Mouse (Mus musculus) liver, embryonic 14.5 days (tissue): ENCODE measurements around the gene Cd4. TPM values are rescaled to one million over a fixed set of nuclear protein-coding genes. Genes with fewer than 3 reads are reported as not detected.

ENCODE experiments used
- ATAC-seq: fragments of 200-750 bp; cut with Nextera tagmentation; 2 replicates; pipeline ENCODE4 v1.8.0; 2017; ENCODE audit warnings: moderate number of reproducible peaks, mild to moderate bottlenecking, moderate library complexity; ENCODE audit not compliant: insufficient read depth
- DNase-seq, 3 experiments: peaks; one replicate each; pipeline ENCODE4 v3.0.0-alpha.2; 2012 to 2013; ENCODE audit warnings: low read depth in 3 of 3, low spot score in 3 of 3
- H3K27ac ChIP-seq: fragments of 300-500 bp; sonication (generic); 2 replicates; pipeline ENCODE4 v1.5.1; 2014; ENCODE audit warnings: moderate library complexity, mild to moderate bottlenecking, control low read depth, inconsistent platforms
- H3K27me3 ChIP-seq: fragments of 300-500 bp; sonication (generic); 2 replicates; pipeline ENCODE4 v1.6.1; 2014; ENCODE audit warnings: mild to moderate bottlenecking, low read length, moderate library complexity; ENCODE audit not compliant: control insufficient read depth, insufficient read depth
- H3K36me3 ChIP-seq: fragments of 300-500 bp; sonication (generic); replicated peaks from 2 replicates; pipeline ENCODE4 v1.6.1; 2014; ENCODE audit warnings: low read depth; ENCODE audit not compliant: control insufficient read depth, insufficient read depth
- H3K4me1 ChIP-seq, 2 experiments: fragments of 200-500 bp in 1 of 2; fragments of 300-500 bp in 1 of 2; sonication (generic) in 1 of 2; replicated peaks; 2 replicates each; pipeline ENCODE4 v1.6.1; 2012 to 2014; ENCODE audit warnings: antibody characterized with exemption in 1 of 2, inconsistent platforms in 1 of 2, low read length in 1 of 2; ENCODE audit not compliant: control insufficient read depth in 2 of 2, insufficient read depth in 2 of 2
- H3K4me2 ChIP-seq: fragments of 300-500 bp; sonication (generic); 2 replicates; pipeline ENCODE4 v1.6.1; 2014; ENCODE audit warnings: low read depth, mild to moderate bottlenecking, control low read depth, moderate library complexity
- H3K4me3 ChIP-seq, 2 experiments: fragments of 200-500 bp in 1 of 2; fragments of 300-500 bp in 1 of 2; sonication (generic) in 1 of 2; 2 replicates each; pipeline ENCODE4 v1.5.1; 2012 to 2014; ENCODE audit warnings: low read depth in 2 of 2, low read length in 2 of 2, mild to moderate bottlenecking in 2 of 2, control low read depth in 1 of 2, inconsistent platforms in 1 of 2, moderate library complexity in 1 of 2; ENCODE audit not compliant: insufficient read depth in 1 of 2
- H3K9ac ChIP-seq: fragments of 300-500 bp; sonication (generic); replicated peaks from 2 replicates; pipeline ENCODE4 v1.6.1; 2014; ENCODE audit warnings: mild to moderate bottlenecking, control low read depth, moderate library complexity
- H3K9me3 ChIP-seq: fragments of 300-500 bp; sonication (generic); 2 replicates; pipeline ENCODE4 v1.6.1; 2016; ENCODE audit warnings: low read length, mixed read lengths; ENCODE audit not compliant: control insufficient read depth
- CTCF ChIP-seq: IDR thresholded peaks from 2 replicates; pipeline ENCODE4 v1.5.1; 2016; ENCODE audit warnings: antibody characterized with exemption, low read depth, control low read depth
- EP300 ChIP-seq: IDR thresholded peaks from 2 replicates; pipeline ENCODE4 v1.6.1; 2016; ENCODE audit warnings: antibody characterized with exemption, low read depth
- WGBS: fragments of 180-500 bp; shearing (Covaris S2); extraction: QIAGEN DNeasy Blood & Tissue Kit; methylation state at CpG from one replicate; pipeline ENCODE4 v1.1.7; 2014; ENCODE audit not compliant: insufficient replicate concordance; 5-methylcytosine and 5-hydroxymethylcytosine counted together
- polyA plus RNA-seq, 2 experiments: library from polyadenylated mRNA; depleted of rRNA in 1 of 2; stranded (reverse) in 1 of 2; unstranded in 1 of 2; fragments of >200 nt; fragmentation: Nextera tagmentation in 1 of 2; extraction: Ambion mirVana in 1 of 2; gene quantifications; 2 replicates each; pipeline versions ENCODE4 v1.2.1 to v1.2.3; 2012 to 2014

The Cd4 gene
- polyA plus RNA-seq, 2 experiments: 0.03 to 0.07 TPM

DNA sequence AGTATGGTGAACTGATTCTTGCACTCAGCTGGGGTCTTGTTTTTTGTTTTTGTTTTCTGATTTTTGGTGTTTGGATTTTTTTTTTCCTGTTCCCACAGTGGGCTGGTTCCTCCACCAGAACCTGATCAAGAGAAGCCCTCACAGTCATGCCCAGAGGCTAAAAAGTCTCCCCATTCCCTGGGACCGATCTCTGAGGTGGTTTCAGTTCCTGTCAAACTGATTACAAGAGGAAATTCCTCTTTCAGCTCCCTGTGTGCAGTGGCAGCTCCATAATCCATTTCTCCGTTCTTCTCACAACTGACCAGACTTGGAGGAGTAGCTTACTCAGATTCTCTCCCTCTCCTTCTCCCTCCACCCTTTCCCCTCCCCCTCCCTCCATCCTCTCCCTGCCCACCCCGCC, 13.7 kb downstream of the Cd4 start:
- TF ChIP-seq EP300 (no peak), CTCF (no peak)
- H3K9ac ChIP-seq: no peak overlapping the region
- no peaks in the 10 kb centered on the region; the same call in 1 of the 2 replicates for H3K27me3 ChIP-seq
- DNase-seq (no peak), ATAC-seq (no peak)
- H3K4me2 ChIP-seq: no peak overlapping the region
- H3K4me1 ChIP-seq: no peaks in the 10 kb centered on the region
- WGBS: 11% methylated on average over 3 of the region's 3 CpGs
- H3K9me3 ChIP-seq: no peaks in the 10 kb centered on the region
- H3K27ac ChIP-seq: no peak overlapping the region
- H3K36me3 ChIP-seq: no peaks in the 10 kb centered on the region
- no peak overlapping the region for H3K4me3 ChIP-seq

DNA sequence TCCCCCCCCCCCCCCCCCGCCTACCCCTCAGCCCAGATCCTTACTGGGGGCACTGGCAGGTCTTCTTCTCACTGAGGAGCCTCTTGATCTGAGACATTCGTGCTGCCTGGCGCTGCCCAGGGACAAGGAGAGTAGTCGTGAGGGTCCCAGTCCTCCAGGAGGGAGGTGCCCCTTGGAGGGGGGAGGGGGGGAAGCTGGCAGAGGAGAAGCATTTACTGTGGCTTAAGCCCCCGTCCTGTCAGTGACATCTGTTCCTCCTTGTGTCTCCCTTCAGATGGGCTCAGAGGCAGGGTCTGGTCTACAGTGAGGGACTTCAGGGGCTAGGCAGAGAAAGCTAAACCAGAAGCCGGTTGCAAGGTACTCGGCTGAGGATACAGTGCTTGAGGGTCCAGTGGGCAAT, 21.5 kb downstream of the Cd4 start:
- no peaks in the 10 kb centered on the region for H3K4me1 ChIP-seq
- no peak overlapping the region for H3K9ac ChIP-seq
- 57% methylated on average over 6 of the region's 7 CpGs for WGBS
- ATAC-seq (no peak), DNase-seq (no peak)
- H3K27me3 ChIP-seq: peaks cover 31% of the 10 kb centered on the region
- H3K4me3 ChIP-seq: no peak overlapping the region
- no peaks in the 10 kb centered on the region for H3K36me3 ChIP-seq
- no peak overlapping the region for H3K4me2 ChIP-seq
- TF ChIP-seq EP300: no peak
- TF ChIP-seq CTCF: no peak
- H3K9me3 ChIP-seq: no peaks in the 10 kb centered on the region
- H3K27ac ChIP-seq: no peak overlapping the region

DNA sequence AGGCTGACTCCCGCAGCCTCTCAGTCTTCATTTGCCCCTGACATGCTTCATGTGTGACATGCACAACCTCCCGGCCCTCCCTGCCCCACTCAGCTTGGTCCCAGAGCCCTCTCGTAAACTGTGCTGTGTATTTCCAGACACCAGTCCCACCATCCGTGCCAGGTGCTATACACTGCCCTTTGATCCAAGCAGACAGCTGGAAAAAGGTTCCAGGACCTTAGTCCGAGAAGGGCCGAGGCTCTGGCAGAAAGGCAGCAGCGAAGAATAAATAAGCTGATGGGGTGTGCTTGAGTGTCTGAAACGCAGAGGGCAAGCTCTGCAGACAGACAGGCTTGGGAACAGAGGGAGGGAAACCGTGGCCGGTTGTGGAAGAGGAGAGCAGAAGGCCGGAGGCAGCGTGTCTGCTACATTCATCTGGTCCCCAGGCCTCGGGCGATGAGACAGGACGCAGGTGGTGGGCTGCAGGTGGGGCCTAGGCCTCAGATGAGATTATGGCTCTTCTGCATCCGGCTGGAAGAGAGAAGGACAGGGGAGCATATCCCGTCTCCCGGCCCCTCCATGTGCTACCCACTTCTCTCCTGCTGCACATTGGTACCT, 22.2 kb downstream of the Cd4 start:
- no peaks in the 10 kb centered on the region for H3K36me3 ChIP-seq
- H3K4me3 ChIP-seq: no peak overlapping the region
- no peak overlapping the region for H3K9ac ChIP-seq
- WGBS: 59% methylated on average over 18 of the region's 18 CpGs
- no peak overlapping the region for H3K27ac ChIP-seq
- DNase-seq (no peak), ATAC-seq (no peak)
- no peaks in the 10 kb centered on the region for H3K4me1 ChIP-seq
- H3K27me3 ChIP-seq: peaks cover 31% of the 10 kb centered on the region
- no peak overlapping the region for H3K4me2 ChIP-seq
- no peak for TF ChIP-seq EP300
- no peak for TF ChIP-seq CTCF
- no peaks in the 10 kb centered on the region for H3K9me3 ChIP-seq

DNA sequence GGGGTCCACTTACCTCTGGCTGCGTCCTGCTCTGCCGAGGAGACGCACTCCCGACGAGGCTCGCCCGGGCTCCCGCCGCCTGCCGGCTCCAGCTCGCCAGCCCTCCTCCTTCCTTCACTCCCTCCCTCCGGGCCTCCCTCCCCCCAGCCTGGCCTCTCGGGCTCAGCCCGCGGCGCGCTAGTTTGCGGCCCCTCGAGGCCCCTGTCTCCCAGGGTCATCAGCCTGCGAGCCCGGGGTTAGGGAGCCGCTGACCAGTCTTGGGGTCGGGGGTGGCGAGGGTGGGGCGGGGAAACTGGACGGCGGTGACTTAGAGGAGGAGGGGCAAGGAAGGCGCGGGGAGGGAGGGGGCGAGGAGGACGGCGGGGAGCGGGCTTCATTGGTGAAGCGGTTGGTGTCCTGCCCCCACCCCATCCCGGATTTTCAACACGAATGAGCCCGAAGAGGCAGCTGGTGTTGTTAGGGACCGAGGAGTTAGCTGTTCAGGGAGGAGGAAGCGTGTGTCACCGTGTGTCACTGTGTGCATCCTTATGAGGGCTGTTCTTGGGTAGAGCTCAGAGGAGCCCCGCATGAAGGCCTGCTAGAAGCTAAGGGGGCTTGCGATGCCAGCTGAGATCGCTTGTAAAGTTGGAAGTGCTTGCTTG, 24.2 kb downstream of the Cd4 start, which contains the start of gene Gpr162:
TSS of gene Gpr162 (minus strand) at position 326 of the 641 bp plus-strand sequence.
- Histone ChIP-seq H3K9ac (no peak within 1 kb of the TSS), H3K4me2 (peak within 1 kb of the TSS; percentile 60), H3K9me3 (no peaks in the 10 kb centered on the region), H3K4me3 (peak within 1 kb of the TSS; percentile 22 to 39; a peak in 3 of 4 replicates), H3K36me3 (no peaks in the 10 kb centered on the region), H3K27me3 (peaks cover 43% of the 10 kb centered on the region), H3K4me1 (no peaks in the 10 kb centered on the region), H3K27ac (no peak within 1 kb of the TSS)
- no peak for ATAC-seq
- TF ChIP-seq CTCF (no peak), EP300 (no peak)
- no peak for DNase-seq
- WGBS: 2% methylated on average over 42 of the region's 43 CpGs

DNA sequence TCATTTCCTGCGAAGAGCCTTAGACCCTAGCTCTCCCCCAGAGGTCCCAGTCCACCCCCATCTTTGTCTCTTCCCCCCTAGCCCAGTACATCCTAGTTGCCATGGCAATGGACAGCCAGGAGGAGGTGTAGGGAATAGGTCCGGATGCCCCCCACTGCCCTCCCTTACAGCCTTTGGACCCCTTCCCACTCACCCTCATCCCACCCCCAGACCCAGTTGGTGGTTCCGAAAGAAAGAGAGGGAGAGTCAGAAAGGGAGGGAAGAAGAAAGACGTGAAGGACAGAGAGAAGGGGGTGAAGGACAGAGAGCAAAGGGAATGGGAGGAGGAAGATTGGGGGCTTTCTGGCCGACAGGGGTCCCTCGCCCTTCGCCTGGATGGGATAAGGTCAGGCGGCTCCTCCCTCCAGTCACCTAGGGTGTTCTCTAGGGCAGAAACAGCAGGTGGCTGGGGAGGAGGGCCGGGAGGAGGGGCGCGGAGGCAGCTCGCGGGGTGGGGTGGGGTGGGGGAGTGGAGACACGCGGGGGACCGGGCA, 24.8 kb downstream of the Cd4 start:
- no peak overlapping the region for H3K27ac ChIP-seq
- DNase-seq (no peak), ATAC-seq (no peak)
- no peaks in the 10 kb centered on the region for H3K36me3 ChIP-seq
- 4% methylated on average over 15 of the region's 16 CpGs for WGBS
- peak overlapping the region; percentile 60 for H3K4me2 ChIP-seq
- no peak overlapping the region for H3K9ac ChIP-seq
- peaks cover 49% of the 10 kb centered on the region for H3K27me3 ChIP-seq
- H3K4me1 ChIP-seq: no peaks in the 10 kb centered on the region
- no peaks in the 10 kb centered on the region for H3K9me3 ChIP-seq
- TF ChIP-seq CTCF (no peak), EP300 (no peak)
- peak overlapping the region in 1 of 2 experiments; percentile 39; a peak in 2 of 4 replicates for H3K4me3 ChIP-seq
